In the genomic region with DNA sequence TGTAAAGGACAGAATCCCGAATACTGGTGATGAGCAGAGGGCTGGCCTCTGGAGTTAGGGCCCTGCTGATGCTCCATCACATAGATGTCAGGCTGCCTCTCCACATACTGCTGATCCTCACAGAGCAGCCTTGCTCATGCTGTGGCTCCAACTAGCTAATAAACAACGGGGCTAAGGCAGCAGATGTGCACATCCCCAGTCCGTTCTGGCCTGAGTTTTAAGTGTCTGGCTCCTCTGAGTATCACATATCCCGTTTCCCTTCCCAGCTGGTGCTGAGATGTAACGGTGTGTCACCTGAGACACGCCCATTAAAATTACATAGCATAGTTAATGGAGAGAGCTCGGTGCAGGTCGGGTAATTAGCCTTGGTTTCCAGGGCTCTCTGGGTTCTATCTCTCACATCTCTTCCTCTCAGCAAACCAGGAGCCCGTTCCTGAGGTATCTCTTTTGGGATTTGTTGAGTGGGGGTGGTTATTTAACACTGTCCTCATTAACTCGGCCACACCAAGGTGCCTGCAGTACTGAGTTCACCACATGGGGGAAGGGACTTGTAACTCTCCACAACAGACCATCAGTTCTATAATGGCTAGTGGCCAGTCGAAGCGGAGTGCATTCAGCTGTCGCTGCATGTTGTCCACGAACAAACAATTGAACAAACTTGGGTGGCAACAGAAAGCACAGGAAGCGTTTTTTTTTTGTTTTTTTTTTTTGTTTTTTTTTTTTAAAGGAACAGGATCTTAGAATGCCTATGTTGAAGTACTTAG, we compare ENCODE assay signal across 9 mouse cellular contexts.
DNase-seq lines count a peak whose midpoint lies in the region; ATAC-seq lines count a peak whose summit lies in the region.
"Had no signal": no experiment of that assay in that cellular context is flagged by ENCODE, and none has a peak within 500 bp of the region (broad histone marks: within the 10 kb centered on the region; RNA-seq: fewer than 3 reads in every experiment).

No protein-coding gene starts in this region.

- no peak overlapping the region for H3K4me3 ChIP-seq in neural tube, embryonic 11.5 days (ENCODE audit: low read depth, low read length)
- no peak overlapping the region for H3K4me3 ChIP-seq in limb, embryonic 13.5 days

- H3K27ac ChIP-seq in neural tube, embryonic 11.5 days (ENCODE audit: low read depth, low read length) = no peak overlapping the region
- no peak overlapping the region; the same call in 1 of the 2 replicates for H3K27ac ChIP-seq in limb, embryonic 13.5 days
- H3K27ac ChIP-seq: macrophage had no signal

- no peaks in the 10 kb centered on the region for H3K27me3 ChIP-seq in neural tube, embryonic 11.5 days (ENCODE audit: control insufficient read depth, insufficient read depth, low read length)
- H3K27me3 ChIP-seq in limb, embryonic 13.5 days = no peaks in the 10 kb centered on the region

- peak; percentile 29 for DNase-seq in embryo, embryonic 10 days (ENCODE audit: low spot score)
- DNase-seq in embryo, embryonic 9.5 days (ENCODE audit: extremely low spot score) = no peak
- peak; percentile 11 for DNase-seq in neural tube, embryonic 11.5 days (ENCODE audit: low spot score)
- DNase-seq in neural tube, embryonic 10.5 days (ENCODE audit: extremely low spot score, low spot score) = no peak
- no peak for DNase-seq in urinary bladder, postnatal 4 days (ENCODE audit: low spot score in 2 of 2)
- DNase-seq in B cell, adult 2 months = no peak

- no peaks in the 10 kb centered on the region for H3K9me3 ChIP-seq in neural tube, embryonic 11.5 days (ENCODE audit: control insufficient read depth, low read length)
- H3K9me3 ChIP-seq in limb, embryonic 13.5 days = no peaks in the 10 kb centered on the region

- peak; percentile 55; the same call in 1 of the 2 replicates for ATAC-seq in neural tube, embryonic 11.5 days (ENCODE audit: insufficient read depth, low FRiP score, low TSS enrichment)
- peak; percentile 66 for ATAC-seq in limb, embryonic 13.5 days (ENCODE audit: low FRiP score, low read depth)
- no peak for ATAC-seq in megakaryocyte progenitor cell, adult 5-6 weeks (replicated peaks; ENCODE audit: poor library complexity)

- no peak overlapping the region for H3K4me2 ChIP-seq in neural tube, embryonic 11.5 days (ENCODE audit: low read depth)
- peak overlapping the region; percentile 41 for H3K4me2 ChIP-seq in limb, embryonic 13.5 days (replicated peaks)

- WGBS in neural tube, embryonic 11.5 days = 44% methylated on average over 15 of the region's 15 CpGs
- 19% methylated on average over 15 of the region's 15 CpGs for WGBS in limb, embryonic 13.5 days

- H3K4me1 ChIP-seq in neural tube, embryonic 11.5 days (ENCODE audit: control insufficient read depth, insufficient read depth, low read length) = peaks cover 2% of the 10 kb centered on the region; the same call in 1 of the 2 replicates
- H3K4me1 ChIP-seq in limb, embryonic 13.5 days = peaks cover 24% of the 10 kb centered on the region

- H3K36me3 ChIP-seq in neural tube, embryonic 11.5 days (ENCODE audit: control insufficient read depth, insufficient read depth, low read length) = no peaks in the 10 kb centered on the region
- H3K36me3 ChIP-seq in limb, embryonic 13.5 days = no peaks in the 10 kb centered on the region

- H3K9ac ChIP-seq in neural tube, embryonic 11.5 days (ENCODE audit: low read length) = no peak overlapping the region
- no peak overlapping the region for H3K9ac ChIP-seq in limb, embryonic 13.5 days

Comparison
In these comparisons a context has a peak if more than half of its experiments do, and no peak if none do; other contexts are left out.
1. DNase-seq: peak in embryo, embryonic 10 days (single experiment) and neural tube, embryonic 11.5 days (single experiment); none in embryo, embryonic 9.5 days (single experiment), neural tube, embryonic 10.5 days (single experiment), urinary bladder, postnatal 4 days (0 of 2) and B cell, adult 2 months (0 of 2).